Mouse (Mus musculus) T-helper 2 cell (primary cell): ENCODE data around the gene Mtss1l.
"Not testable (repeated sequence)": the region's sequence is repeated elsewhere in the genome, so short reads cannot be mapped to it uniquely, and the experiment has no call there.

ENCODE experiments used
- in situ Hi-C: fragments of 300-600 bp; cut with MboI, MseI; formaldehyde crosslinking; loops from one replicate; pipeline ENCODE4 v1.15.1; 2025; ENCODE audit warnings: high pct_unique_total_duplicates

The Mtss1l gene

DNA sequence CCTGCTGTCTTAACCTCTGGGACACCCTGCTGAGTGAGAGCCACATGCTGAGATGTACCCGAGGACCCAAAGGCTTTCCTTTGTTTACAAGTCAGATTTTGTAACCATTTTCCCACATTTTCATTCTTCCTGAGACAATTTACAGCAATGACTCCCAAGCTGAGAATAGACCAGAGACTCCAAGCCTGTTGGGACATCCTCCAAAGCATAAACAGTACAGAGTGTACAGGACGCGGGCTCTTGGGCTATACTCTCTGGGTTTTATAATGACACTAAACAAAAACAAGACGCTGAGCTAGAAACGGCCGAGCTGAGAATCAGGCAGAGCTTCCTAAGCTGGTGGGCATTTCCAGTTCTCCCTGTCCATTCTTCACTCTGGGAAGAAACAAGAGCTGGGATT lies 53.4 kb downstream of the Mtss1l start:
- in situ Hi-C loops: no loop called here

GRCm38 (mm10) chr8:110775316-110775715 lies 54.0 kb downstream of the Mtss1l start:
- in situ Hi-C loops: no loop called here

DNA sequence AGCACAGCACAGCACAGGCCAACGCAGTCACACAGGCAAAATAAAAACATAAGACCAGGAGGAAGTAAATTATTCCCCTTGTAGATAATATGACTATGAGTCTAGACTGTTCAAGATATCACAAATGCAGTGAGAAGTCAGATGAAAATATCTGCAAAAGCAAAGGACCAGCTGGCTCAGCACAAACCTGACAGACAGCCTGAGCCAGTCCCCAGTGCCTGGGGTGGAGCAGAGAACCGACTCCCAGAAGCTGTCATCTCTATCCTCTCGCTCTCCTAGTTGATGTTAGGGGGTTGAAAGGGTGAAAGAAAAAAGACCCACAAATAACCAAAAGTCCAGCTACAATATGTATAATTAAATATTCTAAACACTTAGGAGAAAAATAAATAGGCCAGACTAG lies 54.4 kb downstream of the Mtss1l start:
- in situ Hi-C loops: no loop called here

DNA sequence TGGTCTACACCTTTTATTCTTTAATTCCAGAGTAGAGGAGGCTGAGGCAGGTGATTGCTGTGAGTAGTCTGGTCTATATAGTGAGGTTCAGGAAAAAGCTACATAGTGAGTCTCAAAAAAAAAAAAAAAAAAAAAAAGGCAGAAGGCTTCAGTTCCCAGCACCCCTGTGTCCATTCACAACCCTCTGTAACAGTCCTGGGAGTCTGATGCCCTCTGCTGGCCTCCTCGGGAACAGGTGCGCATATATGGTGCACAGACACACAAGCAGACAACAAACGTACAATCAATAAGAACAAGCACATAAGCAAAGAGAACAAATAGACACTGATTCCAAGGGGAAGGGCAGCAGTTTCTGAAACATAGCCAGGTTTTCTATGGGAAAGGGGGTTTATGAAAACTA lies 55.1 kb downstream of the Mtss1l start:
- in situ Hi-C loops: no loop called here

- in situ Hi-C loops: no loop called here
These were observed 58.8 kb downstream of the Mtss1l start for GRCm38 (mm10) chr8:110779924-110780718.

DNA sequence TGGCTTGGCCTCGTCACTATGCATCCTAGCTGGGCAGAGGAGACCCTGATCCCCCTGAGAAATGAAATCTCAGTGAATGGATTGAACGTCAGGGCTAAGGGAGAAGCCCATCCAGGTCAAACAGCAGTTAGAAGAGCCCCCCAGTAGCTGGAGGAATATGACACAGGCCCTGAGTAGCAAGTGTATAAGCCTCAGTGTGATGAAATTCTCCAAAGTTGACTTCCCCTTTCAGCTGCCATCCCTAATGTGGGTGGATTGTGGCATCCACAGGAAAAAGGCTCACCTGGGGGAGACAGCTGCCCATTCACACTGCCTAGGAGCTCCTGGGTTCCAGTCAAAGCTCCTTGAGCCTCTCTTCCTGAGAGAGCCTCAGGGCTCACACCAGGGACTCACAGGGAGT lies 64.1 kb downstream of the Mtss1l start:
- in situ Hi-C loops: no loop called here

DNA sequence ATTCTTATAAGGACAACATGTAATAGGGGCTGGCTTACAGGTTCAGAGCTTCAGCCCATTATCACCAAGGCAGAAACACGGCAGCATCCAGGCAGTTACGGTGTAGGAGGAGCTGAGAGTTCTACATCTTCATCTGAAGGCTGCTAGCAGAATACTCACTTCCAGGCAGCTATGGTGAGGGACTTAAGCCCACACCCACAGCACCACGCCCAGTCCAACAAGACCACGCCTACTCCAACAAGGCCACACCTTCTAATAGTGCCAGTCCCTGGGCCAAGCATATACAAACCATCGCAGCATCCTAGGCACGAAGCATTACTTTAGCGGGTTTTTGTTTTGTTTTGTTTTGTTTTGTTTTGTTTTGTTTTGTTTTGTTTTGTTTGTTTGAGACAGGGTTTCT lies 65.2 kb downstream of the Mtss1l start:
- in situ Hi-C loops: not testable (repeated sequence)

DNA sequence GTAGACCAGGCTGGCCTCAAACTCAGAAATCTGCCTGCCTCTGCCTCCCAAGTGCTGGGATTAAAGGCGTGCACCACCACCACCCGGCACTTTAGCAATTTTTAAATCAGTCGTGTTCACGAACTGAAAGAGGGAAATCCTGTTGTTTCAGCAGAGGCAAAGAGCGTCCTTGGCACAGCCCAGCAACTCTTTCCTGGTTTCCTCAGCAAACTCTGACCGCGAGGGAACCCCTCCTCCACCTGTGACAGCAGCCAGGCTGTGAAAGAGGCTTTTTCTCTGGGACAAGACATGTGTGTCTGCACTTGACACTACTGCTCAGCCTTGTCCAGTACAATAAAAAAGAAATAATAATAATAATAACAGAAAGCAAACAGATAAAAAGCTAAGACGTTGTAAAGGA lies 65.7 kb downstream of the Mtss1l start:
- in situ Hi-C loops: no loop called here

- in situ Hi-C loops: no loop called here
These were observed 66.2 kb downstream of the Mtss1l start for GRCm38 (mm10) chr8:110787411-110787954.

DNA sequence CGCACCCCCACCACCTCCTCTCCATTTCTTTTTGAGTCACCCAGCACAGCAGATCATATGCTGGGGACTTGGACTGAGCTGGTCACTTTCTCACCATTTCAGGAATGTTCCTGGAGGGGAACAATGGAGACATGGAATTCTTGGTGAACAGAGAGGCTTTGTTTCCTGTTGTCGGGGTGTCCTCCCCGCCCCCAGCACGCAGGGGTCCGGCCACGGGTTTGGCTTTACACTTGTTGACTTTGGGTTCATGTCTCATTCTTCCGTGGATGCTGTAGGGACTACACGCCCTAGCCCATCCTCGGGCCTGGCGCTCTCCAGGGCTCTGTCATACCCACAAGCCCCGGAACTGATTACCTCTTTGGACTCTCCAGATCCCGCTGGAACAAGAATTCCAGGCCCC lies 67.7 kb downstream of the Mtss1l start:
- in situ Hi-C loops: no loop called here

- in situ Hi-C loops: no loop called here
These were observed 68.3 kb downstream of the Mtss1l start for GRCm38 (mm10) chr8:110789571-110789970.

DNA sequence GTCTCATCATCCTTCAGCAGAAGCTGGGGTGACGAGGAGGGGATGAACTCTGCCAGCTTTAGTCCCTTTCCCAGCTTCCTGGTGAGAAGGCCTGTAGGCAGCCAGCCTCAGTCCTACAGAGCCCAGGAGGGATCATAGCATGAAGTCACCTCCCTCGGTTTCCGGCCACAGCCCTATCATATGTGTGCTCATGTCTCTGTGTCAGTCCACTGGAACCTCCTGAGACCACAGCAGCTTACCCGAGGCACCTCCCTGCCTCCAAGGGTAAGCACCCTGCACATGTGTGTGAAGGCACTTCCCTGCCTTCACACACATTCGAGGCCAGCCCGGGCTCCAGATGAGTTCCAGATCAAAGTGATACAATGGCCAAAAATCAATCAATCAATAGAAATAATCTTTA lies 69.0 kb downstream of the Mtss1l start:
- in situ Hi-C loops: no loop called here
